Mouse (Mus musculus) telencephalon, adult 2 months (tissue): Measurements from ENCODE around the gene Ftl1.

Experiments used
- DNase-seq: peaks from one replicate; pipeline ENCODE4 v3.0.0-alpha.2; 2011; ENCODE audit warnings: low read depth, low spot score

The Ftl1 gene

DNA sequence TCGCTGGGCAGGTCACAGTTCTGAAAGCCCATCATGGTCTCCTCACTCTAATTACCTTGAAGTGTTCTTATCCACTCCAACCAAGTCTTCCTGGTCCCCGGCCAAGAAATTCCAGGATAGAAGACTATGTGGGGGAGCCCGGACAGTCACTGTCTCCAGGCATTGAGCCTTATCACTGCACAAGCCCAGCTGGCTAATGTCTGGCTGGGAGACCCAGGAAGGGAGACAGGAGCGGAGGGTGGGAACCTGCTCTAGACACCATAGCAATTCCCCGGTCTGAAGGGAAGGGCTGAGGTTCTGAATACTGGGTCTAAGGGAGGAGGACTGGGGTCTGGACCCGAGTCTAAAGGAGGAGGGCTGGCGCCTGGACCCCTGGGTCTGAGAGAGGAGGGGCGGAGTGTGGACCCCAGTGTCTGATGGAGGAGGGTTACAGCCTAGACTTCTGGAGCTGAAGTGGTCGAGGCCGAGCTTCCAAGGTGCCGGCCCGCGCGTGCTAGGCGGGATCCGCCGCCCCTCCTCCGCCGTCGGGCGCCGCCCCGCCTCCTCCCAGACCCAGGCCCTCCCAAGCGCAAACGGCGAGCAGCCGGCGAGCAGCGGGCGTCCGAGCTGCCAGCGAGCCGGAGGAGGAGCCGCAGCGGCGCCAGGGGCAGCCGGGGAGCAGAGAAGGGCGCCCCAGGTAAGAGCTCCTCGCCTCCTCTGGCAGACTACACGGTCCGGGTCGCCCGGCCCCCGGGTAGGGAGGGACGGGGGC lies 46.4 kb downstream of the Ftl1 start, which contains the start of gene Ntf5:
Gene Ntf5 (plus strand): TSS at position 583 of the 751 bp plus-strand sequence.
- DNase-seq, result no peak

DNA sequence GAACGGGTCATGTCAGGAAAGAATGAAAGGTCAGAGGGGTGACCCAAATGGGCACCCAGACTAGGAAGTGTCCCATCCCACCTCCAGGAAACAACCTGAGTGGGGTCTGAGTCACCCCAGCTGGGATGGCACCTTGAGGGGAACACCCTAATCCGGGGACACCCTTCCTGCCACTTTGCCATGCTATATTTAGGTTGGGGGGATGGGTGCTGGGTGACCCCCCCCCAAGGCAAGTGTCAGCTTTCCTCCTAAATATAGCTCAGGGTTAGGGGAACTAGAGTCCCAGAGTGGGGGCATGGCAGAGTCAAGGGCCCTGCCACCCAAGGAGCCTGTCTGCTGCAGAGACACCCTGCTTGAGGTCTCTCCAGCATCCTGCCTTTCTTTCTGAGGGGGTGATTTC lies 47.3 kb downstream of the Ftl1 start:
- no peak for DNase-seq

DNA sequence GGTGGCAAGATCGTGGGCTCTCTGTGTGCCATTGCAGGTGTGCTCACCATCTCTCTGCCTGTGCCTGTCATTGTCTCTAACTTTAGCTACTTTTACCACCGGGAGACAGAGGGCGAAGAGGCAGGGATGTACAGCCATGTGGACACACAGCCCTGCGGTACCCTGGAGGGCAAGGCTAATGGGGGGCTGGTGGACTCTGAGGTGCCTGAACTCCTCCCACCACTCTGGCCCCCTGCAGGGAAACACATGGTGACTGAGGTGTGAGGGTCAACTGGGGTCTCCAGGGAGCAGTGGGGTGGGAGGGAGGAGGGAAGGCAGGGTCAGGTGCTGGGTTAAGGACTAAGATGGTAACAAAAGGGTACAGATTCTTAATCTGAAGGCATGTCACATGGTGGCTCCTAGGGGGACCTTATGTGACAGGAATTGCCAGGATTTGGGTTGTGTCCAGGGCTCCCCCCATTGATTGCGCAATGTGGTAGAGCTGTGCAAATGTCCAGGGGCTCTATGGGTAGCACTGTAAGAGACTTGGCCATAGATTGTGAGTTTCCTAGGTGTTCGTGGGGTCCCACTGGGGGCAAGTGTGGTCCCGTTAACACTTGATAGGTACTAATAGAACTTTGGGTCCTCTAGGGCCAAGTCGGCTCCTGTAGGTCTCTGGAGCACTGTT lies 50.1 kb downstream of the Ftl1 start:
- DNase-seq, result no peak

DNA sequence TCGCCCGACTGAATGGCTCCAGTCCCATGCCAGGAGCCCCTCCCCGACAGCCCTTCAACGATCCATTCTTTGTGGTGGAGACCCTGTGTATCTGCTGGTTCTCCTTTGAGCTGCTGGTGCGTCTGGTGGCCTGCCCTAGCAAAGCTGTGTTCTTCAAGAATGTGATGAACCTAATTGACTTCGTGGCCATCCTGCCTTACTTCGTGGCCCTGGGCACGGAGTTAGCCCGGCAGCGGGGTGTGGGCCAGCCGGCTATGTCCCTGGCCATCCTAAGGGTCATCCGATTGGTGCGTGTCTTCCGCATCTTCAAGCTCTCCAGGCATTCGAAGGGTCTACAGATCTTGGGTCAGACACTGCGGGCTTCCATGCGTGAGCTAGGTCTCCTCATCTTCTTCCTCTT lies 50.7 kb downstream of the Ftl1 start:
- no peak for DNase-seq

DNA sequence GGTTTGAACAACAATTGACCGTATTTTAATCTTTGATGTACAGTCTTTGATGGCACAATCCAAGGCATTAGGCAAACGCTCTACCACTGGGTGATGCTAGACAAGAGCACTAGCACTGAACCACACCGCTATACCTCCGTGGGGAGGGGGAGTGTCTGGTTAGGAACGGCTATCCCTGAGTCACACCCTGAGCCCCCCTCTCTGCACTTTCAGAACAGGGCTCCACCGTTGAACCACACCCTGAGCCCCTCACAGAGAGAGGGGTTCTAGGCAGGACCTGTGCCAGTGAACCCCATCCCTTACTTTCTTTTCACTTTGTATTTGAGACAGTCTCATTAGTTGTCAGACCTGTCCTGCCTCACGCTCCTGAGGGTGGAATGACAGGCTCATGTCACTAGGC lies 51.3 kb downstream of the Ftl1 start:
- no peak for DNase-seq
